Mouse (Mus musculus): Measurements from ENCODE around the gene Rbm15b.

Gene Rbm15b

GRCm38 (mm10) chr9:106886828-106887702, at the start of gene Rbm15b:
TSS of gene Rbm15b (minus strand) at chr9:106887428.
- DNase-seq (ENCODE audit: low read depth, low spot score): peak; percentile 98

DNA sequence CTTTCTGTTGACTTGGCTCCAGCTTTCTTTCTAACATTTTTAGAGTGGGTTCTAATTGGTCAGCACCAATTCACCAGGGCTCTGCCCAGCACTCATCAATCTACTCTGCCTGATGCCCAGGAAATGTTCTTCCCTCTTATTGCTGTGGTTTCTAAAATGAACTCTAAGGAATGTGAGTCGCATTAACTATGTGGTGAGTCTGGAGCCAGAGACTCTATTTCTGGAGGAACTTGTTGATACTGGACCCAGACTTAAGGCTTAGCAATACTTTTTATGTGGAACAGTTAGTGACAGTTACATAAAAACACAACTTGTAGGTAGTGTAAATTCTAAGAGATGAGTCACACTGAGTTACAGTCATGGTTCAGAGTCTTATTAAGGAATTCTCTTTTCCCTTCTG, 47.8 kb upstream of the Rbm15b start:
- DNase-seq (ENCODE audit: low read depth, low spot score): no peak

DNA sequence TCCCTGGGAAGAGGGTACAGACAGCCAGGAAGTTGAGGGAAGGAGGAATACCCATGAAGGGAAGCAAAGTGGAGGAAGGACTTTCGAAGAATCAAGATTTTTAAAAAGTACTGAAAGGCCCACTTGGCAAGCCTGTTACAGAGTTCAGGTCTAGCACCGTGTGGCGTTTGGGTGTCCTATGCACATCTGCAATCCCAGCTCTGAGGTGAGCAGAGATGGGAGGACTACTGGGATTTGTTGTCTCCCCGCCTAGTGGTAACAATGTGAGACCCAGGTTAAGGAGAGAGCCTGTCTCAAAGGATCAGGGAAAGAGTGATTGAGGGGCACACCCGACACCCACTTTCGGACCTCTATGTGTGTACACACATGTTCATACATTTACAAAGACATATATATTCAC, 27.6 kb upstream of the Rbm15b start:
- no peak for DNase-seq (ENCODE audit: low read depth, low spot score)

GRCm38 (mm10) chr9:106913759-106914158, 26.5 kb upstream of the Rbm15b start:
- peak; percentile 10 for DNase-seq (ENCODE audit: low read depth, low spot score)

DNA sequence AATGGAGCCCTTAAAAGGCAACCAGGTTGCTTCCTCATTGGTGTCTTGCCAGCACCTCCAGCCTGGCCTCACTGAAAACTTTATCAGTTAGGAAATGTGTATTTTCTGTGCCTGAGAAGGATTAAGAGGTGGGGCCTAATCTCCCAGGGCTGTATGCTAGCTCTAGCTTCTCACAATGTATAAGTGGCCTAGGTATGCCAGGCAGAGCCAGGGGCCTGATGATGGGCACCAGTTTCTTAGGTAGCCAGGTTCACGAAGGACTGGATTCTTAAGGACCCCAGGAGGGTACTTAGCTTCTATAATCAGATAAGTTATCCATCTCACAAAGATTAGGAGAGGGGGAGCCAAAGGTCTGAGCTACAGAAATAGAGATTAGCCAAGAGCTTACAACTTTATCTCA, 24.4 kb upstream of the Rbm15b start:
- DNase-seq (ENCODE audit: low read depth, low spot score): no peak

DNA sequence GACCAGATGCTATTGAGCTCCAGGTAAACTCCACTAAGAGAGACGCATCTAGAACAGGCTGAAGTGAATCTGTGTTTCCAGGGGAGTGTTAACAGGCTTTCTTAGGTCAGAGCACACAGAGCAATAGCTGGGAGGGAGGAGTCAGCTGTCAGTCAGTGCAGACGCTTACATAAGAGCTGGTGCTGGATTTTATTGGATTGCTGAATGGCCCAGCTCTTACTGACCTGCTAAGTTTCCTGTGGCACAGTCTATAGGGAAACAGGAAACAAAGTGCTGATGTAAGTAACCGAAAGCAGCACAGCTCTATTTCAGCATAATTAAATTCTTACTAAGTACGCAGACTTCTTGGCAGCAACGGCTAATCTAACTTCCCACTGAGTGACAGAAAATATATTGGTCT, 21.5 kb upstream of the Rbm15b start:
- DNase-seq (ENCODE audit: low read depth, low spot score): no peak

DNA sequence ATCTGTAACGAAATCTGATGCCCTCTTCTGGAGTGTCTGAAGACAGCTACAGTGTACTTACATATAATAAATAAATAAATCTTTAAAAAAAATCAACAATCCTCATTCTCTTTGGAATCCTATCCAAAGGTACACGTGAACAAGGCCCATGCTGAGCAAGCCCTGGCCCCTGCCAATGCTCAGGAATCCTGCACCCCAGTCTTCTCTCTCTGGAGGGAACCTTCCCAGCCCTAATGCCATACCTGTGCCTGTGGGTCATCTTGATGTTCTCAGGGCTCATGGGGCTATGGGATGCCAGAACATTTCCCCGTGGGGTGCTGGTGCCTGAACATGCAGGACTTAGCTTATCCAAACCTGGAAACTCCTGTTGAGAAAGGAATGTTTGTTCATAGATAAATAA, 20.9 kb upstream of the Rbm15b start:
- DNase-seq (ENCODE audit: low read depth, low spot score): no peak

DNA sequence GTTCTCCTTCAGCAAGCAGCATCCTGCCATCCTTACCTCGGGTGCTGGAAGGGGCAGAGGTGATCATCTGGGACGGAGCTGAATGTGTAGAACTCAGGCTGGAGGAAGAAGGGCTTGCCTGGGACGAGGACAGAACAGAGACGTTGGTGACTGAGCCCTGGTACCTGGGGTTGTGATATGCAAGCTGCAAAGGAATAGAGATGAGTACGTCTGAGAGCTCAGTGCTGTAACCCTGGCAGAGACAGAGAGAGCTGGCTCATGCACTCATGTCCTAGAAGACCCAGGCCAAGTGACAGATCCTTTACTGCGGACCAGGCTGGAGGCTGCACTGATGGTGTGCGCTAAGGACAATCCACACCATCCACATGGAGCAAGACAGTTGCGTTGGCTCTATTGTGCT, 19.4 kb upstream of the Rbm15b start:
- DNase-seq (ENCODE audit: low read depth, low spot score): no peak

DNA sequence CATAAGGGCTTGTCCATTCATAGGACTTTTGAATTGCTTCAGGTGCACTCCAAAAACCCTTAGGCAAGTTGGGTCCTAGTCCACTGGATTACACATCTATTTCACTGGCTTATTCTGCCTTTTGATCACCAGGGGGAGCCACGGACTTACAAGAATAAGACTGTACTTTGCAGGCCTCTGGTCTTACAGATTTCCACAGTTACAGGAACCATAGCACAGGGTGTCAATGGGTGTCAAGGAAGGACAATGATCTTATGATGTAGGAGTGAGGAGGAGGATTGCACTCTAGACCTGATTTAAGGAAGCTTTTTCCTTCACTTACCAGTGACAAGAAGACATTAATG, 16.5 kb upstream of the Rbm15b start:
- DNase-seq (ENCODE audit: low read depth, low spot score): peak; percentile 74

DNA sequence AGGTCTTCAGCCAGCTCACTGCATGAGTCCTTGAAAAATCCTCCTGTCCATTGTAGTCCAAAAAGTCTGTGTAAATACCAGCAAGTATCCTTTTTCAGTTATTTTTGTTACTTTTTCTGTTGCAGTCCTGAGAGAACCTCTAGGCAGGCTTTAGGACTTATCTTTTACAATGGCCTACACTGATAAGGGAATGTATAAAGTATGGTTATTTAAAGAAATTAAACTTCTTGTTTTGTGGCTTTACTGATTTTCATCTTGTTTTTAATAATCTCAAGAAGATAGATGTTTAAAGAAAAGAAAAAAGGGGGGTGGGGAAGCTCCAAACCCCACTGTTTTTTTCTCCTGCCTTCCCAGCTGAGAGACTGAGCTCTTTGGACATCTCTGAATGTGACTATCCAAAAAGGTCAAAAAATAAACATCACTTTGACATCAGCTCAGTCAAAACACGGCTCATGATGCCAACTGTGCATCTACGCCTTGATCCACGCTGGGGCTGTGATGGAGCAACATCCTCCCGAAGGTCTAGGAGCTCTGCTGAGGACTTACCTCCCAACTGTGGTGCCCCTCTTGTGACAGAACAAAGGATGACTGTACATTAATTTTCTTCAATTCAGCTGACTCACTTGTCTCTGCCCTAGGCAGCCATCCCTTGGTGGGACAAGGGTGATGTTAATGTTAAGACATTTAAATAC, 16.0 kb upstream of the Rbm15b start:
- no peak for DNase-seq (ENCODE audit: low read depth, low spot score)

- no peak for DNase-seq (ENCODE audit: low read depth, low spot score)
Observed at GRCm38 (mm10) chr9:106901596-106901995, 14.4 kb upstream of the Rbm15b start.

- no peak for DNase-seq (ENCODE audit: low read depth, low spot score)
Observed at GRCm38 (mm10) chr9:106898901-106899300, 11.7 kb upstream of the Rbm15b start.

- no peak for DNase-seq (ENCODE audit: low read depth, low spot score)
Observed at GRCm38 (mm10) chr9:106893327-106893726, 6.1 kb upstream of the Rbm15b start.

DNA sequence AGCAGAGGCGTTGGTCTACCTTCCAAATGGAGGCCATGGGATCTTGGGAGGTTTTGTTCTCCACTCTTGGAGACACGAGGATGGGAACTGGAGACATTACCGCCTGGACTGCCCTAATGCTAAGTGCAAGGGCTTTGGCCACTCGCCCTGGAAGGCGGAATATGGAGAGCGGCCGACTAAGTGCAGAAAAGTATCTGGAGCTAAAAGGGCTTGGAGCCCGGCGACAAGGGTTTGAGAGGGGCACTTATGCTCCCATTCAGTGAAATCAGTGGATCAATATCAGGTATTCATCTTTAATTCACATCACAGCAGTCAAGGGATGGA, 5.3 kb upstream of the Rbm15b start:
- no peak for DNase-seq (ENCODE audit: low read depth, low spot score)

DNA sequence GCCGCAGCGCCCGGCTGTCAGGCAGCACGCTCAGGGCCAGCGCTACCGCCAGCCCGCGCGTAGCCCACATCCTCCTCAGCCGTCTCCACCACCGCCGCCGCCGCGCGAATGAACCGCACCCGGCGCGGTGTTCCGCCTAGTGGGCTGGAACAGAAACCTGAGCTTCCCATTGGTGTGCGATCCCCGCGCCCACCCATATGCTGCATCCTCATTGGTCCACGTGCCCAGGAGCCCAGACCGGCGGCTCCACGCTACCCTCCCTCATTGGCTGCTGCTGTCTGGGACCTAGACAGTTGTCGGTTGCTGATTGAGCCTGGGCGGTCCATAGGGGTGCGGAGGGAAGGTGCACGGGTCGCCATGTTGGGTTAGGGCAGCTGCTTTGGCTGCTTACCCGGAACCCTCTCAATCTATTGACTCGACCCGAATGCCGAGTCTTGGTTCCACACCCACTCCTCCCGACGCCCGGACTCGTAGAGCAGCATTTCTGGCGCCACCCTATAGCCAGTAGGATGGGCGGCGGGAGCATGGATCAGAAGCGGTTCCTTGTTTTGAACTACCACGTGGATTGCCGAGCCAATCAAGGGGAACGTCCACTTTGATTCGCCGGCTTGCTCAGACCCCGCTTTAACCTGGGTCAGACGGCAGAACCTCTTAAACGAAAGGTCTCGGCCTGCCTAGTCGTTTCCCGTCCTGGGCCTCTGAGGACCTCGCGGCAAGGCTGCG, 4.8 kb upstream of the Rbm15b start, which contains the start of gene Manf:
TSS of gene Manf (minus strand) at position 151 of the 723 bp plus-strand sequence.
- peak; percentile 99 for DNase-seq (ENCODE audit: low read depth, low spot score)

- peak; percentile 33 for DNase-seq (ENCODE audit: low read depth, low spot score)
Observed at GRCm38 (mm10) chr9:106891341-106891741, 4.1 kb upstream of the Rbm15b start.

GRCm38 (mm10) chr9:106890496-106891240, 3.4 kb upstream of the Rbm15b start:
- no peak for DNase-seq (ENCODE audit: low read depth, low spot score)

GRCm38 (mm10) chr9:106889321-106889720, 2.1 kb upstream of the Rbm15b start:
- peak; percentile 66 for DNase-seq (ENCODE audit: low read depth, low spot score)

DNA sequence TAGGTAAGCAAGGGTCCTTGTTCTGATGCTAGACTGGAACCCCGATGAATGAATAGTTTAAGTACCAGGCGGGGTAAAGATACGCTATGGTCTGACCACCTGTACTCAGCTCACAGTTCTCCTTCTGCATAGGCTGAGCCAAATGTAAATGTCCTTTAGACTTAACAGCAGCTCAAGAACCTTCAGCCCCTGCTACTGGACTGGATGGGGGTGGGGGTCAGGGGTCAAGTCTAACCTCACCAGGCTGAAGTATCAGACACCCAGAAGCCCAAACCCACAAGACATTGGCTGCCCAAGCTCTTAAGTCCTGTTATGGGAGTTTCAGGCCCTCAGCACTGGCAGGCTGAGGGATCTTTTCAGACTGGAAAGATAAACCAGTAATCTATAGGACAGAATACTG, 1.1 kb upstream of the Rbm15b start:
- DNase-seq (ENCODE audit: low read depth, low spot score): no peak

DNA sequence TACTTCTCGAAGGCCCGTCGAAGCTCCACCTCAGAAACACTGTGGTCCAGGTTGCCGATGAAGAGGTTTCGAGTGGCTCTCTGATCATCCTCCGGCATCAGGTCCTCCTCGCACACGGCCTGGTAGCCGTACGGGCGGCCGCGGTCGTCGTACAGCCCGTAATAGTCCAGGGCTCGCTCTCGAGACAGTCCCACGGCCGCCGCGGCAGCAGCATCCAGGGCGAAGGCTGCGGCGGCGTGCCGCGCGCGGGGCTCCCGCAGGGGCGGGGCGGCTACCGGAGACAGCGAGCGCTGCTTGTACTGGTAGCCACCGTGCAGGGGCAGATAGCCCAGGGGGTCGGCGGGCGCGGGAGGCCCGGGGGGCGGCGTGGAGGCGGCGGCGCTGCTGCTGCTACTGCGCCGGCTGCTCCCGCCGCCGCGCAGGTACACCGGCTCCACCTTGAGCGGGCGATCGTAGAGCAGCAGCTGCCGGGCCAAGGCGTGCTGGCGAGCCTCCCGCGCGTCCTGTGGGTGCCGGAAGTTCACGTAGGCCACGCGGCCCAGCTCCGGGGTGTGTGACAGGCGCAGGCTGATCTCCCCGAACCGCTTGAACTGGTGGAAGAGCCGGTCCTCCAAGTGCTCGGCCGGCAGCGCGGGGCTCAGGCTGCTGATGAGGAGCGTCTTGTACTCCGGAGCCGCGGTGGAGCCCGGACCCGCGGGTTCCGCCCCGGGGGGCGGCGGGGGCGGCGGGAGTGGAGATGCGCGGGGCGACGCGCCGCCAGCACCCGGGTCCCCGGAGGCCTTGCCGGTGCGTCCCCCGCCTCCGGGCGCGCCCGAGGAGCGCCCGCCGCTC, 1.1 kb downstream of the Rbm15b start:
- peak; percentile 52 for DNase-seq (ENCODE audit: low read depth, low spot score)
